Mouse (Mus musculus) forebrain, embryonic 12.5 days (tissue): Measurements from ENCODE around the gene Tsfm. TPM values are rescaled to one million over a fixed set of nuclear protein-coding genes. Genes with fewer than 3 reads are reported as not detected.

Experiments
- ATAC-seq: fragments of 200-750 bp; cut with Nextera tagmentation; 2 replicates; pipeline ENCODE4 v1.8.0; 2017; ENCODE audit warnings: moderate TSS enrichment; ENCODE audit not compliant: low FRiP score
- H3K27ac ChIP-seq: fragments of 300-500 bp; sonication (generic); 2 replicates; pipeline ENCODE4 v1.5.1; 2016; ENCODE audit warnings: mild to moderate bottlenecking
- H3K27me3 ChIP-seq: fragments of 300-500 bp; sonication (generic); 2 replicates; pipeline ENCODE4 v1.6.1; 2016; ENCODE audit warnings: mild to moderate bottlenecking
- H3K36me3 ChIP-seq: fragments of 300-500 bp; sonication (generic); replicated peaks from 2 replicates; pipeline ENCODE4 v1.6.1; 2016; ENCODE audit warnings: mild to moderate bottlenecking
- H3K4me1 ChIP-seq: fragments of 300-500 bp; sonication (generic); 2 replicates; pipeline ENCODE4 v1.6.1; 2016
- H3K4me2 ChIP-seq: fragments of 300-500 bp; sonication (generic); 2 replicates; pipeline ENCODE4 v1.6.1; 2016; ENCODE audit warnings: mild to moderate bottlenecking, moderate library complexity
- H3K4me3 ChIP-seq: fragments of 300-500 bp; sonication (generic); replicated peaks from 2 replicates; pipeline ENCODE4 v1.5.1; 2016; ENCODE audit warnings: mild to moderate bottlenecking
- H3K9ac ChIP-seq: fragments of 300-500 bp; sonication (generic); 2 replicates; pipeline ENCODE4 v1.6.1; 2016; ENCODE audit warnings: mild to moderate bottlenecking
- H3K9me3 ChIP-seq: fragments of 300-500 bp; sonication (generic); 2 replicates; pipeline ENCODE4 v1.6.1; 2016
- WGBS: fragments of 180-500 bp; shearing (Covaris S2); methylation state at CpG from one replicate; pipeline ENCODE4 v1.1.7; 2016; 5-methylcytosine and 5-hydroxymethylcytosine counted together
- polyA plus RNA-seq: library from polyadenylated mRNA; unstranded; fragments of >200 nt; fragmentation: Nextera tagmentation; extraction: Ambion mirVana; gene quantifications from 2 replicates; pipeline ENCODE4 v1.2.1, GENCODE M21; 2016

Tsfm gene
- polyA plus RNA-seq, 1 experiment from 2014 or later, result 82.8 TPM

GRCm38 (mm10) chr10:127061513-127061912 is 30.9 kb upstream of the Tsfm start:
- H3K4me1 ChIP-seq, result peaks cover 57% of the 10 kb centered on the region

GRCm38 (mm10) chr10:127061085-127061484 is 30.4 kb upstream of the Tsfm start:
- Histone ChIP-seq H3K9me3 (no peaks in the 10 kb centered on the region), H3K4me1 (peaks cover 56% of the 10 kb centered on the region), H3K27me3 (no peaks in the 10 kb centered on the region; the same call in 1 of the 2 replicates), H3K27ac (peak overlapping the region; percentile 97), H3K9ac (peak overlapping the region; percentile 98; the same call in 1 of the 2 replicates), H3K4me3 (peak overlapping the region; percentile 99), H3K36me3 (peaks cover 32% of the 10 kb centered on the region), H3K4me2 (peak overlapping the region; percentile 96)
- no peak for ATAC-seq
- WGBS, result 16% methylated on average over 5 of the region's 5 CpGs

More at GRCm38 (mm10) chr10:127061513-127061912, 30.9 kb upstream of the Tsfm start:
- Histone ChIP-seq H3K9me3 (no peaks in the 10 kb centered on the region), H3K4me3 (no peak overlapping the region), H3K4me2 (peak overlapping the region; percentile 96; the same call in 1 of the 2 replicates), H3K9ac (0 out of 2 replicates have a peak overlapping the region, but pooled peaks have one; percentile 98), H3K27ac (peak overlapping the region; percentile 97), H3K36me3 (peaks cover 32% of the 10 kb centered on the region), H3K27me3 (no peaks in the 10 kb centered on the region; the same call in 1 of the 2 replicates)
- ATAC-seq, result no peak
- WGBS, result 75% methylated on average over 2 of the region's 2 CpGs

DNA sequence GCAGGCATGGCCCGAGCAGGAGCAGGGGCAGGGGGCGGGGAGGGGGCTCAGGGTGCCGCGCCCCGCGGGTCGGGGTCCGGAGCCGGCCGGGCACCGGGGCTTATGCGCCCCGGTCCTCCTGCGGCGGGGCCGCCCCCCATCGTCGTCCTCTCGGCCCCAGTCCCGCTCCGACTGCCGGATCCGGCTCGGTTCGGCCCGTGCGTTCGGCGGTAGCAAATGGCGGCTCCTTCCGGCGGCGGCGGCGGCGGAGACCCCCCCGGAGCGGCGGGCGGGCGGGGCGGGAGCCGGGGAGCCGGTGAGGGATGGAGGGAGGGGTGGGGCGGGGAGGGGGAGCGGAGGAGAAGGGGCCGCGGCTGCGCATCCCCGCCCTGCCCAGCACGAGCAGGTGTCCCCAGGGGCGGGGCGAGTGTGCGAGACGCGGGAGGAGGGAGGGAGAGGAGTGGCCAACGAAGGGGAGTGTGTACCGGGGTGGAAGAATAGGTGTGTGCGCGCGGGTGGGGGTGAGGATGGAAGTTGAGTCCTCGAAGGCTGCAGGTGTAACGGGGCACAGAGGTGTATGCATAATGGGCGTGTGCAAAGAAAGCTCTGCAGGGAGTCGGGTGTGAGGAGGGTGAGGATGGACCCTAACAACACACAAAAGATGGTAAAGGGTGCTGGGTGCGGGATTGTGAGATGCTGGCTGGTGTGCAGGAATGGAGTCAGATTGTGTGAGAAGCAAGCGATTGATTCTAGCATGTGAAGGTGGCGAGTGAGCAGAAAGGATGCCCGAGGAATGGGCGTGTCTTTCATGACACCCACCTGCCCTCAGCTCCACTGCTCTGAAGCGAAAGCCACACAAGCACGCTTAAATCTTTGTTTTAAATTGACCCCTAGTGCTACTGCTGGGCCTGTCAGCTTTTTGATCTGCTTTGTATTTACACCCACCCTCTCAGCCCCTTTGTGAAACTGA is 29.6 kb upstream of the Tsfm start, which contains the start of gene March9:
Gene March9 (minus strand): TSS at position 217 of the 949 bp plus-strand sequence.
- H3K9ac ChIP-seq, result peak within 1 kb of the TSS; percentile 98
- peaks cover 32% of the 10 kb centered on the region for H3K36me3 ChIP-seq
- peak; percentile 54 for ATAC-seq
- peak within 1 kb of the TSS; percentile 99 for H3K4me3 ChIP-seq
- H3K4me1 ChIP-seq, result peaks cover 52% of the 10 kb centered on the region
- H3K27me3 ChIP-seq, result no peaks in the 10 kb centered on the region; the same call in 1 of the 2 replicates
- H3K27ac ChIP-seq, result peak within 1 kb of the TSS; percentile 97
- peak within 1 kb of the TSS; percentile 96 for H3K4me2 ChIP-seq
- no peaks in the 10 kb centered on the region for H3K9me3 ChIP-seq
- under 1% methylated on average over 67 of the region's 72 CpGs for WGBS

DNA sequence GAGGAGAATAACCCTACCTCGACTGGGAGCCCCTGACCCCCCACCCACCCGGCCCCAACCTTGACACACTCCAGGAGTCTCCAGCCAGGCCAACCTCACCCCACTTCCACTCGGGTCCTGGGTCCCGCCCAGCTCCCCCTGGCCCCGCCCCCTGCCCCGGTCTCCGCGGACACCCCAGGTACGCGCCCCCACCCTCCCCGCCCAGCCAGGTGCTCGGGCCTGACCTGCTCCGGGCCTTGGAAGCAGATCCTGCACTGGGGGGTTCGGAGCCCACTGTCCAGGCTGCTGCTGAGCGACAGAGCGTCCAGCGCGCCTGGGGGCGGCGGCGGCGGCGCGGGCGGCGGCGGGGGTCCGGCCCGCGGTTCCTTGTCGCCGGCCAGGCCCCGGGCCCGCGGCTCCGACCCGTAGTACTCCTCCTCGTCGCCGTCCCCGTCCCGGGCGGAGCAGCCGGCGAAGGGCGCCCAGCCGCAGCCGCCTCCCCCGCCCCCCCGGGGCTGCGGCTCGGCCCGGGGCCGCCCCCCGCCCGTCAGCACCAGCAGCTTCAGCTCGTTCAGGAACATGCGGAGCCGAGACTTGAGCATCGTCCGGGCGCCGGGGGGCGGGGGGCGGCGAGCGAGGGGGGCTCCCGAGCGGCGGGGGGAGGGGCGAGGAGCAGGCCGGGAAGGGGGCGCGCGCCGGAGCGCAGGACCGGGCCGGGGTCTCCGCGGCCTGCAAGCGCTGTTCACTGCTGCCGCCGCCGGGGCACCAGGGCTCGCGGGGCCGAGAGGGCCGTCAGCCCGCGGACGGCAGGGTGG is 28.7 kb upstream of the Tsfm start:
- under 1% methylated on average over 61 of the region's 92 CpGs for WGBS
- Histone ChIP-seq H3K4me2 (peak overlapping the region; percentile 96), H3K9ac (peak overlapping the region; percentile 98), H3K27me3 (no peaks in the 10 kb centered on the region; the same call in 1 of the 2 replicates), H3K36me3 (peaks cover 32% of the 10 kb centered on the region), H3K9me3 (no peaks in the 10 kb centered on the region), H3K27ac (peak overlapping the region; percentile 97), H3K4me3 (peak overlapping the region; percentile 99), H3K4me1 (peaks cover 45% of the 10 kb centered on the region)
- peak; percentile 15 for ATAC-seq

DNA sequence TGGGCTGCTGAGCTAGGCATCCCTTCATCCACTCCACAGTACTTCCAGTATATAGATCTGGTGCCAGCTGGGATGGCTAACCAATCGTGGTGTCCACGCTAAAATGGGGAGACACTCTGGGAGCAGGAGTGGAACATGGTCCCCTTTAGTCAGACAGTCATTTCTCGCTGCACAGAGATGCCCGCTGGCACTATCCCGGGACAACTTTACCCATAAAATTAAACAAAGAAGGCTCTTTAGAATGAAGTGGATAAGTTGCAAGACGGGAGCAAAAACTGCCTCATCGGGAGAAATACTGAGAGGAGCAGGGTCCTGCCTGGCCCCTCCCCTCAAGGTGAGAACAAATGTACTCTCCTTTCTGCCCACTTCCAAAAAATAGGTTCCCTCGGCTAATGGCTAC is 28.1 kb upstream of the Tsfm start:
- H3K9me3 ChIP-seq, result no peaks in the 10 kb centered on the region
- 5% methylated on average over 8 of the region's 8 CpGs for WGBS
- no peaks in the 10 kb centered on the region; the same call in 1 of the 2 replicates for H3K27me3 ChIP-seq
- H3K27ac ChIP-seq, result peak overlapping the region; percentile 27; the same call in 1 of the 2 replicates
- peak overlapping the region; percentile 98 for H3K9ac ChIP-seq
- H3K4me2 ChIP-seq, result peak overlapping the region; percentile 96
- peaks cover 39% of the 10 kb centered on the region for H3K36me3 ChIP-seq
- H3K4me1 ChIP-seq, result peaks cover 45% of the 10 kb centered on the region
- peak overlapping the region; percentile 99 for H3K4me3 ChIP-seq
- ATAC-seq, result no peak

DNA sequence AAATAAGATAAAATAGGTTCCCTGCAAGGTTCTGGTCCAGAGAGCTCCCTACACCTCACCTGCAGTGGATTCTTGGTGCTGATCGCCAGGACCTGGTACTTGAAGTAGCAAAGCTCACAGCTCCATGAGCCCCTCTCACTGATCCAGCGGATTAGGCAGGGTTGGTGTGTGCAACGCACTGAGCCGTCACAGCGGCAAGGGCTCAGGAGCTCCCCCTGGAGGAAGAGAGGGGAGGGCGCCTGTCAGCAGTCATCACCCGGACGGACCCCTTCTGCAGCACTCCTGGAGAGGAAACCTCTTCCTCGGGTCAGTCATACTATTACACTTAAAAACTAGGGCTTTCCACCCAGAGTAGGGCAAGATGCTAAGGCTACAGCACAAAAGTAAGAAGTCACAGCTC is 27.5 kb upstream of the Tsfm start:
- H3K27me3 ChIP-seq, result no peaks in the 10 kb centered on the region; the same call in 1 of the 2 replicates
- no peak overlapping the region for H3K27ac ChIP-seq
- H3K9me3 ChIP-seq, result no peaks in the 10 kb centered on the region
- peak overlapping the region; percentile 98; the same call in 1 of the 2 replicates for H3K9ac ChIP-seq
- peak; percentile 28 for ATAC-seq
- H3K4me1 ChIP-seq, result peaks cover 45% of the 10 kb centered on the region
- H3K4me3 ChIP-seq, result peak overlapping the region; percentile 99
- peaks cover 42% of the 10 kb centered on the region for H3K36me3 ChIP-seq
- under 1% methylated on average over 9 of the region's 9 CpGs for WGBS
- H3K4me2 ChIP-seq, result peak overlapping the region; percentile 96

DNA sequence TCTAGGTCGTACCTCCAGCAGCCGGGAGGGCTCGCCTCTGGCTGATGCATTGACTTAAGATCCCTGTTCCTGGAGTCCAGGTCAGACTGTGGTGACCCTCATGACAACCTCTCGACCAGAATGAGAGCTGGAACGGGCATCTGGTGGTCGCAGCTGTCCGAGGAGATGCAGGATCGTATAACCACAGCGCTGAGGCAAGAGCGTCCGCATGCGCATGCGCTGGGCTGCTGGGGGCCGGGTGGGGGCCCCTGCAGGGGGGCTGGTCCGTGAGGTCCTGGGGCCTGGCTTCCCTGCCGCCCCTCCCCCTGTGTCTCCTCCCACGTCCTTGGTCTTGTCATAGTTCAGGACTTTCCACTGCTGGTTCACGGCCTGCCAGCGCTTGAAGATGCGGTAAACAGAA is 25.9 kb upstream of the Tsfm start:
- WGBS, result 93% methylated on average over 20 of the region's 20 CpGs
- Histone ChIP-seq H3K4me2 (no peak overlapping the region), H3K4me1 (peaks cover 35% of the 10 kb centered on the region), H3K4me3 (no peak overlapping the region), H3K27me3 (peaks cover 9% of the 10 kb centered on the region), H3K9me3 (no peaks in the 10 kb centered on the region), H3K36me3 (peaks cover 42% of the 10 kb centered on the region), H3K9ac (no peak overlapping the region), H3K27ac (no peak overlapping the region)
- ATAC-seq, result no peak

GRCm38 (mm10) chr10:127055406-127055805 is 24.8 kb upstream of the Tsfm start:
- Histone ChIP-seq H3K27ac (no peak overlapping the region), H3K27me3 (peaks cover 20% of the 10 kb centered on the region), H3K4me1 (peaks cover 26% of the 10 kb centered on the region), H3K9me3 (no peaks in the 10 kb centered on the region), H3K4me3 (no peak overlapping the region), H3K9ac (no peak overlapping the region), H3K4me2 (no peak overlapping the region), H3K36me3 (peaks cover 42% of the 10 kb centered on the region)
- WGBS, result 94% methylated on average over 8 of the region's 8 CpGs
- ATAC-seq, result no peak

- Histone ChIP-seq H3K36me3 (peaks cover 42% of the 10 kb centered on the region), H3K27me3 (peaks cover 27% of the 10 kb centered on the region), H3K9ac (no peak overlapping the region), H3K4me3 (no peak overlapping the region), H3K4me2 (no peak overlapping the region), H3K9me3 (no peaks in the 10 kb centered on the region), H3K4me1 (peaks cover 25% of the 10 kb centered on the region), H3K27ac (no peak overlapping the region)
- no peak for ATAC-seq
- 79% methylated on average over 4 of the region's 4 CpGs for WGBS
Observed at GRCm38 (mm10) chr10:127054646-127055045, 24.0 kb upstream of the Tsfm start.

- H3K4me3 ChIP-seq, result no peak overlapping the region
- peaks cover 10% of the 10 kb centered on the region; the same call in 1 of the 2 replicates for H3K4me1 ChIP-seq
- H3K9me3 ChIP-seq, result no peaks in the 10 kb centered on the region
- H3K27ac ChIP-seq, result no peak overlapping the region
- 14% methylated on average over 10 of the region's 10 CpGs for WGBS
- peaks cover 18% of the 10 kb centered on the region for H3K36me3 ChIP-seq
- 0 out of 2 replicates have a peak, but pooled peaks have one; percentile 8 for ATAC-seq
- H3K4me2 ChIP-seq, result no peak overlapping the region
- H3K27me3 ChIP-seq, result peaks cover 51% of the 10 kb centered on the region
- H3K9ac ChIP-seq, result no peak overlapping the region
Observed at GRCm38 (mm10) chr10:127050119-127050474, 19.5 kb upstream of the Tsfm start.

- Histone ChIP-seq H3K27ac (no peak overlapping the region), H3K9ac (0 out of 2 replicates have a peak overlapping the region, but pooled peaks have one; percentile 0), H3K4me1 (peaks cover 10% of the 10 kb centered on the region; the same call in 1 of the 2 replicates), H3K36me3 (peaks cover 18% of the 10 kb centered on the region), H3K4me2 (no peak overlapping the region), H3K27me3 (peaks cover 51% of the 10 kb centered on the region), H3K4me3 (peak overlapping the region; percentile 10; the same call in 1 of the 2 replicates), H3K9me3 (no peaks in the 10 kb centered on the region)
- 0 out of 2 replicates have a peak, but pooled peaks have one; percentile 10 for ATAC-seq
- 3% methylated on average over 29 of the region's 29 CpGs for WGBS
Observed at GRCm38 (mm10) chr10:127049395-127050118, 18.9 kb upstream of the Tsfm start.
